Mouse (Mus musculus) c-Kit-negative CD71-positive TER-119-positive erythroid progenitor cells, embryonic 14.5 days (primary cell): Measurements from ENCODE around the gene Prg2.

Experiments
- DNase-seq: peaks from one replicate; pipeline ENCODE4 v3.0.0-alpha.2; 2013; ENCODE audit warnings: low read depth, low spot score

The Prg2 gene

GRCm38 (mm10) chr2:84980188-84980587, at the start of gene Prg2:
TSS of gene Prg2 (plus strand) at chr2:84980461.
- no peak for DNase-seq

- DNase-seq, result no peak
Measured at GRCm38 (mm10) chr2:84933992-84934648, 46.1 kb upstream of the Prg2 start.

GRCm38 (mm10) chr2:84934649-84935007, 45.6 kb upstream of the Prg2 start:
- DNase-seq, result no peak

- no peak for DNase-seq
Measured at GRCm38 (mm10) chr2:84935065-84935464, 45.2 kb upstream of the Prg2 start.

- DNase-seq, result peak; percentile 67
Measured at GRCm38 (mm10) chr2:84936474-84937429, 43.5 kb upstream of the Prg2 start, which contains the start of gene Slc43a3. TSS of gene Slc43a3 (plus strand) at chr2:84936579.

GRCm38 (mm10) chr2:84937491-84938150, 42.6 kb upstream of the Prg2 start:
- peak; percentile 44 for DNase-seq

- DNase-seq, result peak; percentile 90
Measured at GRCm38 (mm10) chr2:84938249-84938946, 41.9 kb upstream of the Prg2 start.

- DNase-seq, result no peak
Measured at GRCm38 (mm10) chr2:84939306-84939705, 41.0 kb upstream of the Prg2 start.

GRCm38 (mm10) chr2:84939711-84940110, 40.5 kb upstream of the Prg2 start:
- peak; percentile 69 for DNase-seq

- DNase-seq, result no peak
Measured at GRCm38 (mm10) chr2:84941332-84941731, 38.9 kb upstream of the Prg2 start.

GRCm38 (mm10) chr2:84941795-84942194, 38.5 kb upstream of the Prg2 start:
- DNase-seq, result no peak

- no peak for DNase-seq
Measured at GRCm38 (mm10) chr2:84947154-84947771, 33.0 kb upstream of the Prg2 start.

GRCm38 (mm10) chr2:84948252-84948651, 32.0 kb upstream of the Prg2 start:
- no peak for DNase-seq

GRCm38 (mm10) chr2:84948721-84949120, 31.5 kb upstream of the Prg2 start:
- DNase-seq, result no peak

- no peak for DNase-seq
Measured at GRCm38 (mm10) chr2:84951027-84951426, 29.2 kb upstream of the Prg2 start.

GRCm38 (mm10) chr2:84952251-84952650, 28.0 kb upstream of the Prg2 start:
- DNase-seq, result no peak

- no peak for DNase-seq
Measured at GRCm38 (mm10) chr2:84952693-84953092, 27.6 kb upstream of the Prg2 start.

GRCm38 (mm10) chr2:84955435-84955834, 24.8 kb upstream of the Prg2 start:
- no peak for DNase-seq

- no peak for DNase-seq
Measured at GRCm38 (mm10) chr2:84956274-84956673, 24.0 kb upstream of the Prg2 start.

GRCm38 (mm10) chr2:84958588-84959264, 21.5 kb upstream of the Prg2 start:
- DNase-seq, result no peak

- no peak for DNase-seq
Measured at GRCm38 (mm10) chr2:84961300-84961699, 19.0 kb upstream of the Prg2 start.
